Mouse (Mus musculus): ENCODE results near the gene Stard5. TPM values are rescaled to one million over a fixed set of nuclear protein-coding genes. Genes with fewer than 3 reads are reported as not detected.

Gene Stard5
- polyA plus RNA-seq, 1 experiment from 2014 or later = 12.0 TPM

DNA sequence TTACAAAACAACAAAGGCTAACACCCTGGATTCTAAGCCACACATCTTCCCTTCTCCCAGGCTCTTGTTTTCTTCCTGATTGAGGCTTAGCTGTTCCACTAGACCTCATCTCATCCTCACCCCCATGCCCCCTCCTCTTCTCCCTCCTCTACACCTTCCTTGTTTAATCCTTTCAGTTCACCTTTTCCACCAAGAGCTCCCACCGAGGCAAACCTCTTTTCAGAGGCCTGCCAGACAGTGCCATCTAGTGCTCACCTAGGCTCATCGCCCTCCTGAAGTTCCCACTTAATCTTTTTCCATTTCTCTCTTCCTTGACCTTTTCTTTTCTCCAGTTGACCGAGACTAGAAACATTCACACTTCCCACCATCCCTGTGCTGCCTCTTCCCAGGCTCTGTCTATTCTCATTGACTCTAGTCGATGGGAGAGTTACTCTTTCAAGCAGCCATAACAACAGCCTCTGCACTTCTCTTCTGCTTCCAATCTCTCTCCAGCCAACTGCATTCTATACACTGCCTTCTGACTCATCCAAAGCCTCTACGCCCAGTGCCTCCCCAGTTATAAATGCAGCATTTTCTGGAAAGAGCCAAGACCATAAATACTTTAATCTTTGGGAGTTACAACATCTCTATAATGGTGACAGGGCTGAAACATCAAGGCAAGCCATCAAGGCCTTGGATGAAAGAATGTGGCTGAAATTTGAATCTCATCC lies 43.9 kb downstream of the Stard5 start:
- ATAC-seq (ENCODE audit: low FRiP score, low read depth) = no peak
- Histone ChIP-seq H3K4me3 (no peak overlapping the region), H3K27me3 (replicated peaks) (no peaks in the 10 kb centered on the region), H3K4me1 (no peaks in the 10 kb centered on the region), H3K36me3 (no peaks in the 10 kb centered on the region), H3K9ac (no peak overlapping the region), H3K27ac (no peak overlapping the region), H3K4me2 (replicated peaks) (no peak overlapping the region), H3K9me3 (no peaks in the 10 kb centered on the region)
- 36% methylated on average over 5 of the region's 5 CpGs for WGBS

DNA sequence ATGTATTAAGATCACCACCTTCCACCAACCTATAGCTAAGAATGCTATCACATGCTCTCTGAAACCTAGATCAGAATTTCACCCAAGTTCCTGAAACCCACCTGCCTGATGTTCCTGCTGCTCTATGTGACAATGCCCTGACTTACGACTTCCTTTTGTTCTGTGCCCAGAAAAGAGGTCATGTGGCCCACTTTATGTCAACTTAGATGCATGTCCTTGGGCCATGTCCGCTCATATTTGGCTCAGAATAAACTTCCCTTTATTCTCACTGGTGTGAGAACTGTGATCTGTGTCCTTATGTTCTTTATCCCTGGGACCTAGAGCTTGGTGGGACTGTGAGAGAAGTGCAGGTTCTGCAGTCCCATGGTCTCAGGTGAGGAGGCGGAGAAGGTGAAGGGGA lies 45.5 kb downstream of the Stard5 start:
- 89% methylated on average over 3 of the region's 3 CpGs for WGBS
- H3K4me3 ChIP-seq = no peak overlapping the region
- no peaks in the 10 kb centered on the region for H3K36me3 ChIP-seq
- H3K4me2 ChIP-seq (replicated peaks) = no peak overlapping the region
- H3K27me3 ChIP-seq (replicated peaks) = no peaks in the 10 kb centered on the region
- H3K27ac ChIP-seq = no peak overlapping the region
- no peak overlapping the region for H3K9ac ChIP-seq
- H3K4me1 ChIP-seq = no peaks in the 10 kb centered on the region
- H3K9me3 ChIP-seq = no peaks in the 10 kb centered on the region
- ATAC-seq (ENCODE audit: low FRiP score, low read depth) = no peak

DNA sequence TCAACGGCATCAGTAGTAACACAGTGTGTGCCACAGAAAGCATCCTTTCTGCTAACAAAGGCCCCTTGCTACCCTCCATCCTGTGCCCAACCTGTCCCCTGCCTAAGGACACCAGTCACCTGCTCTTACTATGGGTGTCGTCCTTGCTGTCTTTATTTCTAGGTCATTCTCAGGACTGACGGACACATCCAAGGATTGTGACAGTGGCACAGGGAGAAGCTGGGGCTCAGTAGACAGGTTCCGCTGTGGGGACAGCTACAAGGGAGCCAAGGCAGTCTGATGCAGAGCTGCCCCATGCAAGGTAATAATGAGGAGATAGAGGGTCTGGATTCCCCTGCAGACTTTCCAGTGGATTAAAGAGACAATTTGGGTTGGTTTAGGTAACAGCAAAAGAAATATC lies 46.7 kb downstream of the Stard5 start:
- 89% methylated on average over 4 of the region's 4 CpGs for WGBS
- ATAC-seq (ENCODE audit: low FRiP score, low read depth) = no peak
- H3K36me3 ChIP-seq = no peaks in the 10 kb centered on the region

GRCm38 (mm10) chr7:83682640-83683274 lies 51.0 kb downstream of the Stard5 start:
- no peak overlapping the region for H3K4me3 ChIP-seq
- H3K36me3 ChIP-seq = no peaks in the 10 kb centered on the region
- no peaks in the 10 kb centered on the region for H3K9me3 ChIP-seq
- no peak overlapping the region for H3K9ac ChIP-seq
- ATAC-seq (ENCODE audit: low FRiP score, low read depth) = no peak
- H3K27me3 ChIP-seq (replicated peaks) = no peaks in the 10 kb centered on the region
- no peaks in the 10 kb centered on the region for H3K4me1 ChIP-seq
- WGBS = 55% methylated on average over 6 of the region's 6 CpGs
- H3K4me2 ChIP-seq (replicated peaks) = no peak overlapping the region
- no peak overlapping the region for H3K27ac ChIP-seq

More for the DNA sequence above, 46.7 kb downstream of the Stard5 start:
- H3K9me3 ChIP-seq = no peaks in the 10 kb centered on the region
- H3K27me3 ChIP-seq (replicated peaks) = no peaks in the 10 kb centered on the region
- H3K4me3 ChIP-seq = no peak overlapping the region
- no peak overlapping the region for H3K27ac ChIP-seq
- no peak overlapping the region for H3K9ac ChIP-seq
- H3K4me2 ChIP-seq (replicated peaks) = no peak overlapping the region
- no peaks in the 10 kb centered on the region for H3K4me1 ChIP-seq

GRCm38 (mm10) chr7:83695449-83696212 lies 63.9 kb downstream of the Stard5 start:
- Histone ChIP-seq H3K27ac (no peak overlapping the region), H3K4me2 (replicated peaks) (no peak overlapping the region), H3K4me1 (no peaks in the 10 kb centered on the region), H3K9me3 (no peaks in the 10 kb centered on the region), H3K4me3 (no peak overlapping the region), H3K27me3 (replicated peaks) (no peaks in the 10 kb centered on the region), H3K9ac (no peak overlapping the region), H3K36me3 (no peaks in the 10 kb centered on the region)
- no peak for ATAC-seq (ENCODE audit: low FRiP score, low read depth)
- WGBS = 32% methylated on average over 6 of the region's 6 CpGs

DNA sequence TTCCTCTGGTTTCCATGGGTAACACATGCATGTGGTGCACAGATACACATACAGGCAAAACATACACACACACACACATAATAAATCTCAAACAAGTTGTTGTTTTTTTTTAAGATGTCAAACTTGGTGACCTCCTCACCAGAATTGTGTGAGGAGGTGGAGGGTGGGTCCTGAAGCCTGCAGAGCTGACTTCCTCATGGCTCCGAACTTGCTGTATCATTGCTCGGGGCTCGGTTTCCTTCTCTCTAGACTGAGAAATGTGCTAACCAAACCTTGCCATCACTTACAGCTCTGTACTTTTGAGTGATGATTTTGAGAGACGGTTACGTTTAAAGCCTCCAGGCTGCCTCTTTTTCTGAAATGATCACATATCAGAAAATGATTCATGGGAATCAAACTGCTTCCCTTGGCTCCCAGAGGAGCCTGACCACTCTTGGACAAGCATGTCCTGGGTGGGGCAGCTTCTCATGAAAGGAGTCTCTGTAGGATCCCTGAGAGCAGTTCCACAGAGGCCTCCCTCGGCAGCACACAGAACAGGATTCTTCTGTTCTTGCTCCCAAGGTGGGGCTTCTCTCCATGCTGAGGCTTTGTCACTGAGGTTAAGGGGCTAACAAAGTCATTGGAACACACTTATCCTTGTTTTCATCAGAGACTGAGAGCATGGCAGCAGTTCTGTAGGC lies 67.4 kb downstream of the Stard5 start:
- no peaks in the 10 kb centered on the region for H3K36me3 ChIP-seq
- 74% methylated on average over 6 of the region's 6 CpGs for WGBS
- H3K4me2 ChIP-seq (replicated peaks) = no peak overlapping the region
- H3K9ac ChIP-seq = no peak overlapping the region
- H3K27ac ChIP-seq = no peak overlapping the region
- no peak for ATAC-seq (ENCODE audit: low FRiP score, low read depth)
- H3K27me3 ChIP-seq (replicated peaks) = no peaks in the 10 kb centered on the region
- H3K4me1 ChIP-seq = no peaks in the 10 kb centered on the region
- no peak overlapping the region for H3K4me3 ChIP-seq
- H3K9me3 ChIP-seq = no peaks in the 10 kb centered on the region

Other genes starting within 250 kb of the Stard5 start
- 0.10 and 0.28 TPM in 2 replicates for gene Tmc3, start 47.0 kb upstream of the Stard5 start, polyA plus RNA-seq (2016; fragmentation: Nextera tagmentation; extraction: Ambion mirVana)
- 1.5 and 1.6 TPM in 2 replicates for gene Il16, start 113.8 kb downstream of the Stard5 start, polyA plus RNA-seq (2016; fragmentation: Nextera tagmentation; extraction: Ambion mirVana)
- 0.40 TPM in 1 of 2 replicates, not detected in the other for gene Cfap161, start 162.9 kb downstream of the Stard5 start, polyA plus RNA-seq (2016; fragmentation: Nextera tagmentation; extraction: Ambion mirVana)

All from neural tube, embryonic 12.5 days (tissue).